Mouse (Mus musculus): ENCODE measurements at regions not wholly inside any gene's neighbourhood (a gene's known extent, or its start where the extent isn't known, plus 50 kb on each side); places are given as distances from the start of the nearest gene placed in this dataset.

GRCm38 (mm10) chr4:32170460-32171192, 68.0 kb upstream of the Bach2 start:
- no peak overlapping the region for H3K9ac ChIP-seq
- 0 out of 2 replicates have a peak, but pooled peaks cover 3% of the 10 kb centered on the region for H3K27me3 ChIP-seq
- no peak overlapping the region for H3K4me3 ChIP-seq
- 0 out of 2 replicates have a peak, but pooled peaks cover 4% of the 10 kb centered on the region for H3K9me3 ChIP-seq
- peaks cover 10% of the 10 kb centered on the region for H3K4me1 ChIP-seq (replicated peaks)
- H3K4me2 ChIP-seq = no peak overlapping the region
- no peak overlapping the region for H3K27ac ChIP-seq (replicated peaks)
- ATAC-seq (ENCODE audit: low read depth) = no peak
- H3K36me3 ChIP-seq = no peaks in the 10 kb centered on the region
- 64% methylated on average over 15 of the region's 15 CpGs for WGBS

GRCm38 (mm10) chr4:32171291-32171690, 67.3 kb upstream of the Bach2 start:
- no peak overlapping the region for H3K27ac ChIP-seq (replicated peaks)
- WGBS = 97% methylated on average over 6 of the region's 6 CpGs
- H3K4me2 ChIP-seq = no peak overlapping the region
- H3K27me3 ChIP-seq = no peaks in the 10 kb centered on the region
- no peak overlapping the region for H3K4me3 ChIP-seq
- 0 out of 2 replicates have a peak, but pooled peaks cover 4% of the 10 kb centered on the region for H3K9me3 ChIP-seq
- H3K36me3 ChIP-seq = no peaks in the 10 kb centered on the region
- no peak for ATAC-seq (ENCODE audit: low read depth)
- peaks cover 17% of the 10 kb centered on the region for H3K4me1 ChIP-seq (replicated peaks)
- H3K9ac ChIP-seq = no peak overlapping the region

- Histone ChIP-seq H3K36me3 (no peaks in the 10 kb centered on the region), H3K4me1 (replicated peaks) (peaks cover 27% of the 10 kb centered on the region), H3K9ac (no peak overlapping the region), H3K27ac (replicated peaks) (no peak overlapping the region), H3K27me3 (no peaks in the 10 kb centered on the region), H3K9me3 (0 out of 2 replicates have a peak, but pooled peaks cover 4% of the 10 kb centered on the region), H3K4me3 (no peak overlapping the region), H3K4me2 (no peak overlapping the region)
- no peak for ATAC-seq (ENCODE audit: low read depth)
- 96% methylated on average over 4 of the region's 4 CpGs for WGBS
Measured at GRCm38 (mm10) chr4:32172992-32173391, 65.6 kb upstream of the Bach2 start.

GRCm38 (mm10) chr4:32174771-32175170, 63.8 kb upstream of the Bach2 start:
- Histone ChIP-seq H3K9ac (no peak overlapping the region), H3K36me3 (no peaks in the 10 kb centered on the region), H3K4me1 (replicated peaks) (peaks cover 27% of the 10 kb centered on the region), H3K27me3 (no peaks in the 10 kb centered on the region), H3K4me2 (no peak overlapping the region), H3K4me3 (no peak overlapping the region), H3K27ac (replicated peaks) (peak overlapping the region; percentile 33; the same call in 1 of the 2 replicates), H3K9me3 (0 out of 2 replicates have a peak, but pooled peaks cover 4% of the 10 kb centered on the region)
- WGBS = 75% methylated on average over 7 of the region's 7 CpGs
- no peak for ATAC-seq (ENCODE audit: low read depth)

- Histone ChIP-seq H3K27me3 (no peaks in the 10 kb centered on the region), H3K27ac (replicated peaks) (peak overlapping the region; percentile 33; the same call in 1 of the 2 replicates), H3K36me3 (no peaks in the 10 kb centered on the region), H3K4me1 (replicated peaks) (peaks cover 27% of the 10 kb centered on the region), H3K9me3 (0 out of 2 replicates have a peak, but pooled peaks cover 4% of the 10 kb centered on the region), H3K9ac (no peak overlapping the region), H3K4me3 (no peak overlapping the region), H3K4me2 (no peak overlapping the region)
- 59% methylated on average over 7 of the region's 7 CpGs for WGBS
- no peak for ATAC-seq (ENCODE audit: low read depth)
Measured at GRCm38 (mm10) chr4:32175231-32175630, 63.4 kb upstream of the Bach2 start.

- H3K4me2 ChIP-seq = no peak overlapping the region
- 0 out of 2 replicates have a peak, but pooled peaks cover 4% of the 10 kb centered on the region for H3K9me3 ChIP-seq
- no peak; the same call in none of the 2 replicates for ATAC-seq (ENCODE audit: low read depth)
- no peaks in the 10 kb centered on the region for H3K27me3 ChIP-seq
- no peaks in the 10 kb centered on the region for H3K36me3 ChIP-seq
- 26% methylated on average over 6 of the region's 6 CpGs for WGBS
- H3K9ac ChIP-seq = no peak overlapping the region
- H3K4me1 ChIP-seq (replicated peaks) = peaks cover 27% of the 10 kb centered on the region
- H3K27ac ChIP-seq (replicated peaks) = peak overlapping the region; percentile 59
- H3K4me3 ChIP-seq = no peak overlapping the region
Measured at GRCm38 (mm10) chr4:32175853-32176448, 62.7 kb upstream of the Bach2 start.

GRCm38 (mm10) chr4:32176449-32177135, 62.0 kb upstream of the Bach2 start:
- Histone ChIP-seq H3K4me3 (no peak overlapping the region), H3K9me3 (0 out of 2 replicates have a peak, but pooled peaks cover 3% of the 10 kb centered on the region), H3K4me1 (replicated peaks) (peaks cover 27% of the 10 kb centered on the region), H3K27me3 (no peaks in the 10 kb centered on the region), H3K9ac (no peak overlapping the region), H3K27ac (replicated peaks) (peak overlapping the region; percentile 59), H3K36me3 (no peaks in the 10 kb centered on the region), H3K4me2 (no peak overlapping the region)
- 24% methylated on average over 4 of the region's 4 CpGs for WGBS
- peak; percentile 68 for ATAC-seq (ENCODE audit: low read depth)

- Histone ChIP-seq H3K4me2 (no peak overlapping the region), H3K9ac (no peak overlapping the region), H3K27me3 (no peaks in the 10 kb centered on the region), H3K36me3 (no peaks in the 10 kb centered on the region), H3K9me3 (no peaks in the 10 kb centered on the region), H3K4me1 (replicated peaks) (peaks cover 27% of the 10 kb centered on the region), H3K27ac (replicated peaks) (no peak overlapping the region), H3K4me3 (no peak overlapping the region)
- WGBS = 81% methylated on average over 7 of the region's 7 CpGs
- no peak for ATAC-seq (ENCODE audit: low read depth)
Measured at GRCm38 (mm10) chr4:32177933-32178639, 60.5 kb upstream of the Bach2 start.

- Histone ChIP-seq H3K27ac (replicated peaks) (0 out of 2 replicates have a peak overlapping the region, but pooled peaks have one; percentile 28), H3K36me3 (no peaks in the 10 kb centered on the region), H3K4me1 (replicated peaks) (peaks cover 25% of the 10 kb centered on the region), H3K9ac (no peak overlapping the region), H3K4me3 (no peak overlapping the region), H3K27me3 (no peaks in the 10 kb centered on the region), H3K4me2 (no peak overlapping the region; the same call in 1 of the 2 replicates), H3K9me3 (no peaks in the 10 kb centered on the region)
- WGBS = 65% methylated on average over 8 of the region's 8 CpGs
- no peak; the same call in 1 of the 2 replicates for ATAC-seq (ENCODE audit: low read depth)
Measured at GRCm38 (mm10) chr4:32179707-32180241, 58.8 kb upstream of the Bach2 start.

GRCm38 (mm10) chr4:32183791-32184190, 54.8 kb upstream of the Bach2 start:
- Histone ChIP-seq H3K4me3 (no peak overlapping the region), H3K27ac (replicated peaks) (no peak overlapping the region), H3K4me1 (replicated peaks) (no peaks in the 10 kb centered on the region; the same call in 1 of the 2 replicates), H3K4me2 (no peak overlapping the region), H3K27me3 (no peaks in the 10 kb centered on the region), H3K9me3 (no peaks in the 10 kb centered on the region), H3K36me3 (no peaks in the 10 kb centered on the region), H3K9ac (no peak overlapping the region)
- no peak for ATAC-seq (ENCODE audit: low read depth)
- 71% methylated on average over 4 of the region's 4 CpGs for WGBS

GRCm38 (mm10) chr4:32185986-32186385, 52.6 kb upstream of the Bach2 start:
- ATAC-seq (ENCODE audit: low read depth) = no peak
- Histone ChIP-seq H3K36me3 (no peaks in the 10 kb centered on the region), H3K27me3 (no peaks in the 10 kb centered on the region), H3K4me2 (no peak overlapping the region), H3K4me3 (no peak overlapping the region), H3K27ac (replicated peaks) (no peak overlapping the region), H3K9me3 (no peaks in the 10 kb centered on the region), H3K4me1 (replicated peaks) (no peaks in the 10 kb centered on the region), H3K9ac (no peak overlapping the region)
- 84% methylated on average over 10 of the region's 10 CpGs for WGBS

Measured in neural tube, embryonic 13.5 days (tissue).